Mouse (Mus musculus) limb, embryonic 12.5 days (tissue): ENCODE results near the gene Cuedc1. TPM values are rescaled to one million over a fixed set of nuclear protein-coding genes. Genes with fewer than 3 reads are reported as not detected.
A peak's percentile ranks its signal among the peaks of the same experiment; 100 is the strongest.

Source experiments
- ATAC-seq: fragments of 200-750 bp; cut with Nextera tagmentation; 2 replicates; pipeline ENCODE4 v1.8.0; 2017; ENCODE audit warnings: low read depth, moderate TSS enrichment; ENCODE audit not compliant: insufficient number of reproducible peaks, insufficient read depth, low FRiP score, low TSS enrichment
- H3K27ac ChIP-seq: fragments of 300-500 bp; sonication (generic); 2 replicates; pipeline ENCODE4 v1.5.1; 2016; ENCODE audit warnings: mild to moderate bottlenecking, moderate library complexity
- H3K27me3 ChIP-seq: fragments of 300-500 bp; sonication (generic); 2 replicates; pipeline ENCODE4 v1.6.1; 2016; ENCODE audit warnings: mild to moderate bottlenecking, moderate library complexity
- H3K36me3 ChIP-seq: fragments of 300-500 bp; sonication (generic); 2 replicates; pipeline ENCODE4 v1.6.1; 2016; ENCODE audit warnings: mild to moderate bottlenecking, moderate library complexity
- H3K4me1 ChIP-seq: fragments of 300-500 bp; sonication (generic); replicated peaks from 2 replicates; pipeline ENCODE4 v1.6.1; 2016
- H3K4me2 ChIP-seq: fragments of 300-500 bp; sonication (generic); 2 replicates; pipeline ENCODE4 v1.6.1; 2016; ENCODE audit warnings: mild to moderate bottlenecking, moderate library complexity
- H3K4me3 ChIP-seq: fragments of 300-500 bp; sonication (generic); replicated peaks from 2 replicates; pipeline ENCODE4 v1.5.1; 2016; ENCODE audit warnings: mild to moderate bottlenecking
- H3K9ac ChIP-seq: fragments of 300-500 bp; sonication (generic); replicated peaks from 2 replicates; pipeline ENCODE4 v1.6.1; 2016; ENCODE audit warnings: mild to moderate bottlenecking, moderate library complexity
- H3K9me3 ChIP-seq: fragments of 300-500 bp; sonication (generic); 2 replicates; pipeline ENCODE4 v1.6.1; 2016; ENCODE audit warnings: mild to moderate bottlenecking, moderate library complexity
- WGBS: fragments of 180-500 bp; shearing (Covaris S2); methylation state at CpG from one replicate; pipeline ENCODE4 v1.1.7; 2016; 5-methylcytosine and 5-hydroxymethylcytosine counted together
- polyA plus RNA-seq: library from polyadenylated mRNA; unstranded; fragments of >200 nt; fragmentation: Nextera tagmentation; extraction: Ambion mirVana; gene quantifications from 2 replicates; pipeline ENCODE4 v1.2.1, GENCODE M21; 2016

Cuedc1 gene
- polyA plus RNA-seq, 1 experiment from 2014 or later = 32.1 TPM

DNA sequence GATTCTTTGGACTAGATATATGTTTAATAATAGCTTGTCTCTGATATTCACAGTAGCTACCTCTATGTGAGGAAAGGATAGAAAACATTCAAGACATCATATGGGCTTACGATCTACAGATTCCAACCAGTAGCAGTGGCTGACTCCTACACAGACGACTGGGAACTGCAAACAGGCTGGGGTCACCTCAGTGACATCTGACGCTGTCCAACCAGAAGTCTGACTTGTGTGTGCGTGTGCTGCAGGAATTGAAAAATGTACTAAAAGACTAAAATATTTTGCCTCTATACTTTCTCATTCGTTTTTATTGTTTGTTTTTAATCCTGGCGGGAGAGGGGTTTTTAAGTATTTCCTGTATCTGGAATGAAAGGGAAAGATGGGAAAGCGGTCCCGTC is 30.7 kb upstream of the Cuedc1 start:
- 2% methylated on average over 8 of the region's 8 CpGs for WGBS
- Histone ChIP-seq H3K27ac (peak overlapping the region; percentile 98; the same call in 1 of the 2 replicates), H3K36me3 (no peaks in the 10 kb centered on the region), H3K4me1 (peaks cover 30% of the 10 kb centered on the region), H3K4me2 (peak overlapping the region; percentile 78), H3K9me3 (no peaks in the 10 kb centered on the region), H3K9ac (peak overlapping the region; percentile 98), H3K27me3 (no peaks in the 10 kb centered on the region), H3K4me3 (peak overlapping the region; percentile 97)
- no peak for ATAC-seq

DNA sequence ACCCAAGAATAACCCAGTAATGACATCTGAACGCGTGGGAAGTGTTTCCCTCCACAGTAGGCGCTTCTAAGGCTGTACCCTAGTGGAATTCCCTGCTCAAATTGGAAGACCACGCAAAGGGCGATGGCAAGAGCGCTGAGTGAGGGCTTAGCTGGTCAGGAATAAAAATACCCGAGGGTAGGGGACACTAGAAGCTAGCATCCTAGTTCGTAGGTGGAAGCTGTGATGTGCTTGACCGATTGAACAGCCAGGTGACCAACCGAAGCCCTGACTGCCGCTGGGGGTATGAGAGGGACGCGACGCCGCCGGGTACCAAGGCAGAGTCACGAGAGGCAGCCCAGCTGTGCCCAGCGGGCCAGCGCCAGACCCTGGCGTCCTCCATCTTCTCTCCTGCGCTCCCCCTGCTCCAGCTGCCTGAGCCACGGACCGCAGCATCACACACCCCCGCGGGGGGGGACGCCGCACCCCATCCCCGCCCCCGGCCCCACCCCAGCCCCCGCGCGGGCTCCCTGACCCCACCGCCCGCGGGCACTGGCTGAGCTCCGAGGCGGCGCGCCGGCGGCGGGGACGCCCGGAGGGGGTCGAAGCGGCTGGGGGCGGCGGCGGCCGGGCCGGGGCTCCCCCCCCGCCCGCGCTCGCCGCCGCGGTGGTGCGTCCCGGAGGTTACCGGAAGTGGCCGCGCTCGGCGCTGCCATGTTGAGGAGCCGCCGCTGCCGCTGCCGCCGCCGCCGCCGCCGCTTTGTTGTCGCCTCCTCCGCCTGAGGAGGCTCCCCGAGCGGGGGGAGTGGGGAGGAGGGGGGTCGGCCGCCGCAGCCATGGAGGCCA is 30.1 kb upstream of the Cuedc1 start, which contains the start of gene Vezf1:
Gene Vezf1 (plus strand): TSS at position 694 of the 825 bp plus-strand sequence.
- under 1% methylated on average over 40 of the region's 81 CpGs for WGBS
- H3K4me3 ChIP-seq = peak within 1 kb of the TSS; percentile 97
- H3K27ac ChIP-seq = peak within 1 kb of the TSS; percentile 98
- H3K9me3 ChIP-seq = no peaks in the 10 kb centered on the region
- peak within 1 kb of the TSS; percentile 98 for H3K9ac ChIP-seq
- no peaks in the 10 kb centered on the region for H3K36me3 ChIP-seq
- no peaks in the 10 kb centered on the region for H3K27me3 ChIP-seq
- peaks cover 31% of the 10 kb centered on the region for H3K4me1 ChIP-seq
- ATAC-seq = peak; percentile 86
- H3K4me2 ChIP-seq = peak within 1 kb of the TSS; percentile 78

DNA sequence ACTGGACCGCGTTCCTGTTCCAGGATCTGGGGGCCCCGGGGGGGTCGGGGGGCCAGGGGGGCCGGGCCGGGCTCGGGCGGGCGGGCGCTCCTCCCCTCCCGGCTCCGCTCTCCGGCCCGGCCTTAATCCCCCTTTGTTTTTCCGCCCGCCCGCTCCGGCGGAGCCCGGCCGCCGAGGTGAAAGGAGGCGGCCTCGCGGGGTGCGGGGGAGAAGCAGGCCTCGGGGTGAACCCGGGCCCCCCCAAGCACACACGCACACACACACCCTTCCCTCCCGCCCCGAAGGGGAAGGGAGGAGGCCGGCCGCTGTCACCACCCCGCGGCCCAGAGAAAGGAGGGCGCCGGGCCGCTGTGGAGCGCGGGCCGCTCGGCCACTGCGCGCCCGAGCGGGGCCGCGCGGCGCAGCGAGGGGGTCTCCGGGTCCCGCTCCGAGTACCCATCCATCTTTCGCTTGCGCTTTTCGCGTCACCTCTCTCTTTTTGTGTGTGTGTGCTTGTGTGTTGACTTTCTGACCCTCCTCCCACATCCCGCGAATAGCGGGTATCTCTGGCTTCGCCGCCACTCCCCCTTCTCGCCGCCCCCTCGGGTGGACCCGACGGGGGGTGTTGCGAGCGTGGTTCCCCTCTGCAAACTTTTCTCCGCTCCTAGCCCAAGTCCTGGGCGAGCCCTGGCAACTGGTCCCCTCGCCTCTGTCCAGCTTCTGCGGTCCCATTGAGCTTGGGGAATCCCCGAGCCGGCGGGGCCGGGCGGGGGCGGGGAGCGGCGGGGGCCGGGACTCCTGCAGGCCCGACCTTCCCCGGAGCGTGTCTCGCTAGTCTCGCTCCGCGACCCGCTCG is 29.2 kb upstream of the Cuedc1 start:
- peaks cover 31% of the 10 kb centered on the region for H3K4me1 ChIP-seq
- ATAC-seq = peak; percentile 45; the same call in 1 of the 2 replicates
- H3K4me3 ChIP-seq = peak overlapping the region; percentile 97
- WGBS = under 1% methylated on average over 73 of the region's 92 CpGs
- H3K36me3 ChIP-seq = peaks cover 7% of the 10 kb centered on the region
- H3K4me2 ChIP-seq = peak overlapping the region; percentile 78
- peak overlapping the region; percentile 98 for H3K27ac ChIP-seq
- H3K9me3 ChIP-seq = no peaks in the 10 kb centered on the region
- no peaks in the 10 kb centered on the region for H3K27me3 ChIP-seq
- peak overlapping the region; percentile 98 for H3K9ac ChIP-seq

DNA sequence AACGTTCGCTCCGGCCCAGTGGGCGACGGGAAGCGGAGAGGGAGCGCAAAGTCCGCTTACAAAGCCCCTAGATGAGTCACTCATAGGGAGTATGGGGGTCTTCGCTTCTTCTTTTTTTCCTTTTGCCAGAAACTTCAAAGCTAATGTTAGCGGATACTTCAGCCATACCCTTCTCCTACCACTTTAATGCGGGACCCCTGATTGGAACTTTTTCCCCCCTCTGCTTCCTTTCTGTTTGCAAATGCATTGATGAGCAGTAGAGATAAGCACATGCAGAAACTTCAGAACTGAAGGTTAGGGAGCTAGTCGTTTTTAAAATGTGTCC is 28.6 kb upstream of the Cuedc1 start:
- Histone ChIP-seq H3K4me3 (peak overlapping the region; percentile 97), H3K27ac (peak overlapping the region; percentile 98), H3K27me3 (no peaks in the 10 kb centered on the region), H3K36me3 (peaks cover 13% of the 10 kb centered on the region), H3K9ac (peak overlapping the region; percentile 98), H3K4me1 (peaks cover 31% of the 10 kb centered on the region), H3K4me2 (peak overlapping the region; percentile 78), H3K9me3 (no peaks in the 10 kb centered on the region)
- WGBS = under 1% methylated on average over 12 of the region's 12 CpGs
- no peak for ATAC-seq

DNA sequence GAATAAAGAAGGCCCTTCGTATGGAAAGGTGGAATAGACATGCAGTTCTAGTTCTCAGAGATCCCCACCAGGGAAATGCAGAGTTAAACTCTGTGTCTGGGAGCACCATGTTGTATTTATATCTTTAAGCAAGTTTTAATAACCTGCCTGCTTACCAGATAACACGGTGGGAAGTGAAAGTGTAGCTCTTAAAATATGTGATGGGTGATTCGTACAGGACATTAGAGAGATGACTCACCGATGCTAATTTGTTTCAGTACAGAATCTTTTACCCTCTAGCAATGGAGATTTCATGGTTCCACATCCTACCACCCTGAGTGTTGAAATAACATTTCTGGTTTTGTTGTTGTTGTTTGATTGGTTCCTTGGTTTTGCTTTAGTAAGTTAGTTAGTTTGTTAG is 27.5 kb upstream of the Cuedc1 start:
- no peak for ATAC-seq

DNA sequence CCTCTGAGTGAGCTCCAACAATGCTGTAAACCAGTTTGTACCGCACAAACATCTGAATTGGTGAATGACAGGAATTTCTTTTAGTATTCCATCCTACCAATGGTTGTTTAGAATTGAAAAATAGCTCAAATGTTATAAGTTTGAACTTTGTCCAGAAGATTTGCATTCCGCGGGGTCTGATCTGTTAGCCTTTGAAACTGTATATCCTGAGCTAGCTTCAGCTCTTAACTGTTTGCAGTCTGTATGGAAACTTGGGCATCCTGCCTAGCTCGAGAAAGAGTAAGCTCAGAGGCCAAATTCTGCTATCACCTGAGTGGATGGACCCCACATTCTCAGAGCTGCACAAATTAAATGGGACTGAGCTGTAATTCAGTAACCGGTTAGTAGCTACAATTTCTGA is 26.7 kb upstream of the Cuedc1 start:
- H3K4me1 ChIP-seq = peaks cover 33% of the 10 kb centered on the region
- H3K4me3 ChIP-seq = peak overlapping the region; percentile 97; the same call in 1 of the 2 replicates
- H3K9ac ChIP-seq = no peak overlapping the region
- no peaks in the 10 kb centered on the region for H3K9me3 ChIP-seq
- H3K27ac ChIP-seq = no peak overlapping the region
- H3K36me3 ChIP-seq = peaks cover 31% of the 10 kb centered on the region
- peak overlapping the region; percentile 78 for H3K4me2 ChIP-seq
- no peaks in the 10 kb centered on the region for H3K27me3 ChIP-seq
- ATAC-seq = no peak
- WGBS = 49% methylated on average over 5 of the region's 5 CpGs

More for the DNA sequence above, 27.5 kb upstream of the Cuedc1 start:
- H3K27me3 ChIP-seq = no peaks in the 10 kb centered on the region
- H3K27ac ChIP-seq = no peak overlapping the region
- no peaks in the 10 kb centered on the region for H3K9me3 ChIP-seq
- 40% methylated on average over 4 of the region's 4 CpGs for WGBS
- peak overlapping the region; percentile 97 for H3K4me3 ChIP-seq
- H3K36me3 ChIP-seq = peaks cover 24% of the 10 kb centered on the region
- H3K9ac ChIP-seq = no peak overlapping the region
- peak overlapping the region; percentile 78 for H3K4me2 ChIP-seq
- peaks cover 33% of the 10 kb centered on the region for H3K4me1 ChIP-seq

DNA sequence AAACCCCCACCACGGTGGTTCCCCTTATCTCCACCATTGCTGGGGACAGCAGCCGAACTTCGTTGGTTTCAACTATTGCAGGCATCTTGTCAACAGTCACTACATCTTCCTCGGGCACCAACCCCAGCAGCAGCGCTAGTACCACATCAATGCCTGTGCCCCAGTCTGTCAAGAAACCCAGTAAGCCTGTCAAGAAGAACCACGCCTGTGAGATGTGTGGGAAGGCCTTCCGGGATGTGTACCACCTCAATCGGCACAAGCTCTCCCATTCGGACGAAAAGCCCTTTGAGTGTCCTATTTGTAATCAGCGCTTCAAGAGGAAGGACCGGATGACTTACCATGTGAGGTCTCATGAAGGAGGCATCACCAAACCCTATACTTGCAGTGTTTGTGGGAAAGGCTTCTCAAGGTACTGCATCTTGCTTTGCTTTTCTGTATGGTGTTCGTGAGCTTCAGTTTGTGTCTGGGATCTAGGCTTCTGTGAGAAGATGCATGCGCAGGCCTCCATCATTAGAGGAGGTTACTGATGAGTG is 24.4 kb upstream of the Cuedc1 start:
- no peak overlapping the region for H3K4me3 ChIP-seq
- no peak for ATAC-seq
- H3K27ac ChIP-seq = no peak overlapping the region
- H3K36me3 ChIP-seq = peaks cover 53% of the 10 kb centered on the region
- peaks cover 28% of the 10 kb centered on the region for H3K4me1 ChIP-seq
- WGBS = 87% methylated on average over 14 of the region's 14 CpGs
- H3K27me3 ChIP-seq = no peaks in the 10 kb centered on the region
- H3K4me2 ChIP-seq = no peak overlapping the region
- H3K9me3 ChIP-seq = no peaks in the 10 kb centered on the region
- no peak overlapping the region for H3K9ac ChIP-seq

DNA sequence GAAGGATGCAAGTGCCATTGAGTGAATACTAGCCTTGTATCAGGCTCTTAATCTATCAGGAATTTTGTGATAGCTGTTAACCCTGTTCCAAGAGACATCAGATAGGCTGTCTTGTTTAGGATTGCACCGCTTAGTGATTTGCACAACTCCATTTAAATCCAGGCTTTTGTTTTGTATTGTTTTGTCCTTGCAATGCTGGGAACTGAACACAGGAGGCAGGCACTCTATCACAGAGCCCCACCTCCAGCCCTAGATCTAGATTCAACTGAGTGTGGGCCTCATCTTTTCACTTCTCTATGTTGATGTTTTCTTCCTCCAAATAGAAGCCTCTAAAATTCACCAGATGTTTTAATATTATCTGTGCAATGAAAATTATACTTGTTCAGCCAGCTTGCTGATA is 22.2 kb upstream of the Cuedc1 start:
- ATAC-seq = no peak
- WGBS = 95% methylated on average over 1 of the region's 1 CpGs
- H3K36me3 ChIP-seq = peaks cover 75% of the 10 kb centered on the region
- no peak overlapping the region for H3K27ac ChIP-seq
- H3K4me3 ChIP-seq = no peak overlapping the region
- peaks cover 18% of the 10 kb centered on the region for H3K4me1 ChIP-seq
- H3K9me3 ChIP-seq = no peaks in the 10 kb centered on the region
- no peaks in the 10 kb centered on the region for H3K27me3 ChIP-seq
- H3K9ac ChIP-seq = no peak overlapping the region
- H3K4me2 ChIP-seq = no peak overlapping the region

DNA sequence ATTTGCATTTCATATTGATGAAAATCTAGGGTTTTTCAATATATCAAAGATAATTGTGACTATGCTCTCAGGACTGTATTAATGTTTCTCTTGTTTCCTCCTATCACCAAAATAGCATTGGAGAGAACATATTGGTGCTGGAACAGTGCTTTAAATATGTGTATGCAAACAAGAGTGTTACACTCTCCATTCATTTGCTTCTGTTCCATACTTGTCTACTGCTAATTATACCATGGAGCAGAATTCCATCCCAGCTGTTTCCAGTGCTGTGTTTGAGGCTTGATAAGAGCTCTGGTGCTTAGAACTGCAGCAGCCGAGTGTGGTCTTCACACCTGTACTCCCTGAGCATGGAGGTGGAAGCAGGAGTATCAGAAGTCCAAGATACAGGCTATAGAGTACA is 21.5 kb upstream of the Cuedc1 start:
- H3K4me1 ChIP-seq = peaks cover 11% of the 10 kb centered on the region
- H3K4me3 ChIP-seq = no peak overlapping the region
- H3K9me3 ChIP-seq = no peaks in the 10 kb centered on the region
- no peak overlapping the region for H3K9ac ChIP-seq
- H3K36me3 ChIP-seq = peaks cover 82% of the 10 kb centered on the region
- WGBS = 78% methylated on average over 1 of the region's 1 CpGs
- H3K4me2 ChIP-seq = no peak overlapping the region
- ATAC-seq = no peak
- no peaks in the 10 kb centered on the region for H3K27me3 ChIP-seq
- H3K27ac ChIP-seq = no peak overlapping the region

DNA sequence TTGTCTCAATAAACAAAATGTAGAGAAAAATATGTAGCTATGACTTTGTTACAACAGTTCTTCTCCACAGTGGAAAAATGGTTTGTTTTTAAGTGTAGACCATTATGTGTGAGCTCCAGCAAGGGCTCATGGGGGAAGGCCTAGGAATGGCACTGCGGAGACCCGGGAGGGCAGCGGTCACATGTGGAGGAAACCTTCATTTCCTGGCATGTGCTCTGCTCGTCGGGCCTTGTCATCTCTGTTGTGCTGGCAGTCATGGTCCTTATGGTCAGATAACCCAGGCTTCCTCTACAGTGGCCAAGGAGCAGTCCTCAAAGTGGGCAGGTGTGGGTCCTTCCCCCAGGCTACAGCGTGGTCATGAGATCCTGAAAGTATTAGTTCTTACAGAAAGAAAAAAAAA is 14.2 kb upstream of the Cuedc1 start:
- Histone ChIP-seq H3K4me2 (no peak overlapping the region), H3K9me3 (no peaks in the 10 kb centered on the region), H3K27me3 (no peaks in the 10 kb centered on the region), H3K36me3 (peaks cover 64% of the 10 kb centered on the region), H3K4me1 (peaks cover 13% of the 10 kb centered on the region), H3K27ac (no peak overlapping the region), H3K9ac (no peak overlapping the region), H3K4me3 (no peak overlapping the region)
- no peak for ATAC-seq
- WGBS = 76% methylated on average over 6 of the region's 6 CpGs
